Mouse (Mus musculus) embryo, embryonic 11 days (tissue): ENCODE results near the gene Psmd8.

Experiments
- DNase-seq: peaks from one replicate; pipeline ENCODE4 v3.0.0-alpha.2; 2015

Psmd8 gene

DNA sequence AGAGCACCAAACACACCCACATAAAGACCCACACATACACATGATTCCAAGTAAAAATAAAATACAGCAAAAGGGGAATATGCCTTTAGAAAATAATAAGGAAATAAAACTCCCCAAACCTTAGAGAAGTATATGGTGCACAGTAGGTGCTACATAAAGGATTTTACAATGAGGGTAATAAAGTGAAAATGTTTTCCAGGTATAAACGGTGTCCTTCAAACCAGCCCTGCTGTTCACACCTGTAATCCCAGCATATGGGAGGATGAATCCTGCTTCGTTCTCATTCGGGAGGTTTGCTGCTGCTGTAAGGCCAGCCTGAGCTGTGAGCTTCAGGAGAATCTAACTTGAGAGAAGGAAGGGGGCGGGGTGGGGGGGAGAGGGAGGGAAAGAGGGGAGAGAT is 46.3 kb downstream of the Psmd8 start:
- peak; percentile 33 for DNase-seq

DNA sequence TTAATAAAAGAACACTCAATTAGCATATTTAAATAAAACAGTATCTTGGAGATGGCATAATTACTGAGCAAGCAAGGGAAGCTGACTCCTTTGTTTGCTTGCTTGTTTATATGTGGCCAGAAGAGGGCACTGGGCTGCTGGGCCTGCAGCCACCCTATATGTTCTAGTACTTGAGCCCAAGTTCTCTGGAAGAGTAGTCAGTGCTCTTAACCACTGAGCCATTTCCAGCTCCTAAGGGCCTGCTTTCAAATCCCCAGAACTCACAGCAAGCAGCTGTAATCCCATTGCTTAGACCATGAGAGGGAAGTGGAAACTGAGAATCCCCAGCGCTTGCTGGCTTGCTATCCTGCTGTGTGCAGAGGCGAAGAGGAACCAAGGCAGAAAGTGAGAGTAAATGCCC is 51.8 kb downstream of the Psmd8 start:
- DNase-seq: peak; percentile 42

DNA sequence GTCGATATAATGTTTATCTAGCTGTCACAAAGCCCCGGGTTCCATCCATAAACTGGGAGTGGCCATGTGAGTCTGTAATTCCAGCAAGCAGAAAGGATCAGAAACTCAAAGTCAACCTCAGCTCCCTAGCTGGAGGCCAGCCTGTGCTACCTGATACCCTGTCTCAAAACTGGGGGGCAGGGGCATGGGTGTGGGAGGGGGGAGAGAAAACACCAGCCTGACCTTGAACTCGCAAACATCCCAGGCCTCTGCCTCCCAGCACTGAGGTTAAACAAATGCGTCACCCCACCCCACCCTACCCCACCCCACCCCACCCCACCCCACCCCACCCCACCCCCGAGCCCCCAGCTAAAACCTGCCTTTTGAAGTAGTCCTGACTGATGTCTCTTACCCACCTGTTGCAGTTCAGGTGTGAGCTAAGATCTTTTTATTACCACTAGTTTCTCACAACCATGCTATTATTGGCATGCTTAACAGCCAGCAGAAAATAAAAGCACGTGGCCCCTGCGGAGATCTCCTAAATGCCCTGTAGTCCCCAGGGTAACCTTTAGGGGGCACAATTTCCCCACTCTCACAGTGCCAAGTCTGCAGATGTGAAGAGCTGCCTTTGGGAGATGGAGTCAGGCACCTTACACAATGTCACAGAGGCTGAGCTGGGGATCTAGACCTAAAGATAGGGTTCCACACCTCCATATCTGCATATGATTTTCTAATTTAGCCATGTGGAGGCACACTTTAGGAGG is 54.2 kb downstream of the Psmd8 start:
- DNase-seq: peak; percentile 64

DNA sequence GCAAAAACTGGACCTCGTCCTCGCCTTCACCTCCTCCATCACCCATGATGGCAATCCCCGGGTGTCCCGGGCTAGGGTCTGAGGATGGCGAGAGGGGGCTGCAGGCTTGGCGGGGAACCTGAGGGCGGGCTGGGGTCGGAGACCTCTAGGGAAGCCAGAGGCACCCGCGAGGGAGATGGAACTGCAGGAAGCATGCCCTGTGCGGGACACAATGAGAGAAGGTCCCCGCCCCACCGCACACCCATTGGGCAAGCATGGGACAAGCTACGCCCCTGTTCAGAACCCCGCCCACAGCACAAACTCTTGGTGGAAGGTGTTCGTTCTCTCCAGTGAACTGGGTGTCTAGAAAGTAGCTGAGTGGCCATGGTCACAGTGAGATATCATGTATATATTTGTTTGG is 55.5 kb downstream of the Psmd8 start, which contains the start of gene Ryr1:
Gene Ryr1, minus strand, starts transcription at position 210 of the 400 bp plus-strand sequence.
- DNase-seq: peak; percentile 90
